In genomic region chr10:83361643-83362382, GRCm38 (mm10) we compare ENCODE assay signal across 8 mouse cellular contexts. TPM values are rescaled to one million over a fixed set of nuclear protein-coding genes. Genes with fewer than 3 reads are reported as not detected.
A peak's percentile ranks its signal among the peaks of the same experiment; 100 is the strongest.
DNase-seq lines count a peak whose midpoint lies in the region; ATAC-seq and TF ChIP-seq lines count a peak whose summit lies in the region.

No protein-coding gene starts in this region.

- no peak for ATAC-seq in liver, postnatal 0 days
- no peak for ATAC-seq in stomach, embryonic 15.5 days (ENCODE audit: insufficient read depth, low FRiP score, low read depth)

- peaks cover 47% of the 10 kb centered on the region for H3K36me3 ChIP-seq in hindbrain, embryonic 10.5 days
- peaks cover 33% of the 10 kb centered on the region for H3K36me3 ChIP-seq in liver, postnatal 0 days (replicated peaks; ENCODE audit: insufficient read depth, low read length)
- peaks cover 32% of the 10 kb centered on the region for H3K36me3 ChIP-seq in stomach, embryonic 15.5 days

- DNase-seq in layer of hippocampus, adult 2 months (ENCODE audit: low spot score in 2 of 2) = peak; percentile 26 to 46
- no peak for DNase-seq in layer of hippocampus, adult 9-10 months (ENCODE audit: low spot score)
- peak; percentile 63 for DNase-seq in ES-CJ7 (ENCODE audit: low read depth, low spot score)
- DNase-seq in embryo, embryonic 10.5 days (ENCODE audit: low spot score) = peak; percentile 70
- no peak for DNase-seq in hindbrain, embryonic 10.5 days (ENCODE audit: low spot score)
- DNase-seq in liver, postnatal 0 days = no peak
- DNase-seq in urinary bladder, adult 2 months (ENCODE audit: low spot score) = no peak

- H3K4me2 ChIP-seq in liver, postnatal 0 days (ENCODE audit: low read depth, low read length) = peak overlapping the region; percentile 85
- peak overlapping the region; percentile 85; the same call in 1 of the 2 replicates for H3K4me2 ChIP-seq in stomach, embryonic 15.5 days

- H3K9ac ChIP-seq in liver, postnatal 0 days (replicated peaks) = no peak overlapping the region
- H3K9ac ChIP-seq in stomach, embryonic 15.5 days = no peak overlapping the region

- no peaks in the 10 kb centered on the region for H3K27me3 ChIP-seq in hindbrain, embryonic 10.5 days (ENCODE audit: insufficient read depth, poor library complexity, severe bottlenecking)
- no peaks in the 10 kb centered on the region for H3K27me3 ChIP-seq in liver, postnatal 0 days (ENCODE audit: insufficient read depth, low read length)
- H3K27me3 ChIP-seq in stomach, embryonic 15.5 days (replicated peaks) = no peaks in the 10 kb centered on the region

- H3K27ac ChIP-seq in layer of hippocampus, adult 2 months = no peak overlapping the region
- no peak overlapping the region for H3K27ac ChIP-seq in hindbrain, embryonic 10.5 days
- H3K27ac ChIP-seq in liver, postnatal 0 days (ENCODE audit: low read depth) = no peak overlapping the region
- no peak overlapping the region for H3K27ac ChIP-seq in stomach, embryonic 15.5 days

- WGBS in hindbrain, embryonic 10.5 days = 59% methylated on average over 5 of the region's 5 CpGs
- WGBS in liver, postnatal 0 days (ENCODE audit: insufficient replicate concordance) = 43% methylated on average over 5 of the region's 5 CpGs
- 46% methylated on average over 5 of the region's 5 CpGs for WGBS in stomach, embryonic 15.5 days

- no peak for TF ChIP-seq EP300 in liver, postnatal 0 days (IDR thresholded peaks at IDR 0.05; ENCODE audit: low read depth)

- H3K9me3 ChIP-seq in hindbrain, embryonic 10.5 days = no peaks in the 10 kb centered on the region
- no peaks in the 10 kb centered on the region for H3K9me3 ChIP-seq in liver, postnatal 0 days (ENCODE audit: low read length)
- no peaks in the 10 kb centered on the region for H3K9me3 ChIP-seq in stomach, embryonic 15.5 days

- H3K4me3 ChIP-seq in layer of hippocampus, adult 2 months = no peak overlapping the region; the same call in 1 of the 2 replicates
- peak overlapping the region; percentile 99 for H3K4me3 ChIP-seq in hindbrain, embryonic 10.5 days
- H3K4me3 ChIP-seq in liver, postnatal 0 days (ENCODE audit: low read depth, low read length) = 0 out of 2 replicates have a peak overlapping the region, but pooled peaks have one; percentile 85
- H3K4me3 ChIP-seq in stomach, embryonic 15.5 days (replicated peaks) = peak overlapping the region; percentile 91; the same call in 1 of the 2 replicates

- peaks cover 16% of the 10 kb centered on the region for H3K4me1 ChIP-seq in hindbrain, embryonic 10.5 days (replicated peaks)
- H3K4me1 ChIP-seq in liver, postnatal 0 days (ENCODE audit: insufficient read depth) = peaks cover 18% of the 10 kb centered on the region
- peaks cover 9% of the 10 kb centered on the region for H3K4me1 ChIP-seq in stomach, embryonic 15.5 days

- peak; percentile 84 for TF ChIP-seq CTCF in layer of hippocampus, adult 2 months (conservative IDR thresholded peaks at IDR 0.05)
- peak; percentile 62 for TF ChIP-seq CTCF in liver, postnatal 0 days (IDR thresholded peaks at IDR 0.05; ENCODE audit: low read depth)

RNA-seq across cellular contexts. Expression of gene D10Wsu102e, which starts 1.8 kb away (rescaled TPM):
- 1 to 10 TPM; 3.1 to 3.9 TPM for total RNA-seq in layer of hippocampus, adult 2 months (2021)
- 0.94 and 1.2 TPM in 2 replicates for polyA plus RNA-seq in hindbrain, embryonic 10.5 days (2016; fragmentation: Nextera tagmentation; extraction: Ambion mirVana)
- 0.14 and 0.16 TPM in 2 replicates for polyA plus RNA-seq in liver, postnatal 0 days (2015; fragmentation: Nextera tagmentation; extraction: Ambion mirVana)
- 0.63 and 0.64 TPM in 2 replicates for polyA plus RNA-seq in stomach, embryonic 15.5 days (2015; fragmentation: Nextera tagmentation; extraction: Ambion mirVana)
- 0.33 and 0.44 TPM in 2 replicates for polyA plus RNA-seq in urinary bladder, adult 2 months (2012; rRNA removed)

RNA-seq across cellular contexts. Expression of gene Slc41a2, which starts 24.1 kb away (rescaled TPM):
- 10 to 100 TPM; 21.6 to 23.2 TPM for total RNA-seq in layer of hippocampus, adult 2 months (2021)
- polyA plus RNA-seq in hindbrain, embryonic 10.5 days (2016; fragmentation: Nextera tagmentation; extraction: Ambion mirVana) = 0.27 and 0.42 TPM in 2 replicates
- 0.20 and 0.76 TPM in 2 replicates for polyA plus RNA-seq in liver, postnatal 0 days (2015; fragmentation: Nextera tagmentation; extraction: Ambion mirVana)
- 0.86 and 1.4 TPM in 2 replicates for polyA plus RNA-seq in stomach, embryonic 15.5 days (2015; fragmentation: Nextera tagmentation; extraction: Ambion mirVana)
- 3.7 and 5.3 TPM in 2 replicates for polyA plus RNA-seq in urinary bladder, adult 2 months (2012; rRNA removed)

Comparison
In these comparisons a context has a peak if more than half of its experiments do, and no peak if none do; other contexts are left out.
1. DNase-seq: peak in layer of hippocampus, adult 2 months (2 of 2), ES-CJ7 (single experiment) and embryo, embryonic 10.5 days (single experiment); none in layer of hippocampus, adult 9-10 months (single experiment), hindbrain, embryonic 10.5 days (single experiment), liver, postnatal 0 days (single experiment) and urinary bladder, adult 2 months (single experiment).